Mouse (Mus musculus): ENCODE results near the gene Pglyrp1. TPM values are rescaled to one million over a fixed set of nuclear protein-coding genes. Genes with fewer than 3 reads are reported as not detected.

The Pglyrp1 gene
- polyA plus RNA-seq, 1 experiment from 2014 or later, result 8.9 TPM

Other genes with a start within 250 kb of the Pglyrp1 start
- gene Psg21, start 214.6 kb upstream of the Pglyrp1 start, polyA plus RNA-seq (2016; fragmentation: Nextera tagmentation; extraction: Ambion mirVana), result not detected in 2 replicates
- gene Psg20, start 185.1 kb upstream of the Pglyrp1 start, polyA plus RNA-seq (2016; fragmentation: Nextera tagmentation; extraction: Ambion mirVana), result not detected in 2 replicates
- 0.06 TPM in 1 of 2 replicates, not detected in the other for gene Psg22, start 153.2 kb upstream of the Pglyrp1 start, polyA plus RNA-seq (2016; fragmentation: Nextera tagmentation; extraction: Ambion mirVana)
- gene Psg19, start 72.8 kb upstream of the Pglyrp1 start, polyA plus RNA-seq (2016; fragmentation: Nextera tagmentation; extraction: Ambion mirVana), result not detected in 2 replicates
- gene Psg17, start 49.7 kb upstream of the Pglyrp1 start, polyA plus RNA-seq (2016; fragmentation: Nextera tagmentation; extraction: Ambion mirVana), result 0.06 TPM in 1 of 2 replicates, not detected in the other
- 0.07 and 0.10 TPM in 2 replicates for gene Mill2, start 31.4 kb upstream of the Pglyrp1 start, polyA plus RNA-seq (2016; fragmentation: Nextera tagmentation; extraction: Ambion mirVana)
- 16.8 and 18.3 TPM in 2 replicates for gene Ccdc61, start 39.1 kb downstream of the Pglyrp1 start, polyA plus RNA-seq (2016; fragmentation: Nextera tagmentation; extraction: Ambion mirVana)
- gene Nova2, start 54.6 kb downstream of the Pglyrp1 start, polyA plus RNA-seq (2016; fragmentation: Nextera tagmentation; extraction: Ambion mirVana), result 0.13 and 0.16 TPM in 2 replicates
- not detected in 2 replicates for gene Nanos2, start 116.1 kb downstream of the Pglyrp1 start, polyA plus RNA-seq (2016; fragmentation: Nextera tagmentation; extraction: Ambion mirVana)
- gene Mypop, start 119.9 kb downstream of the Pglyrp1 start, polyA plus RNA-seq (2016; fragmentation: Nextera tagmentation; extraction: Ambion mirVana), result 1.3 and 1.7 TPM in 2 replicates
- 20.1 and 22.3 TPM in 2 replicates for gene Irf2bp1, start 132.7 kb downstream of the Pglyrp1 start, polyA plus RNA-seq (2016; fragmentation: Nextera tagmentation; extraction: Ambion mirVana)
- gene Foxa3, start 152.2 kb downstream of the Pglyrp1 start, polyA plus RNA-seq (2016; fragmentation: Nextera tagmentation; extraction: Ambion mirVana), result 25.3 and 26.6 TPM in 2 replicates
- 30.3 and 33.3 TPM in 2 replicates for gene Sympk, start 153.0 kb downstream of the Pglyrp1 start, polyA plus RNA-seq (2016; fragmentation: Nextera tagmentation; extraction: Ambion mirVana)
- not detected in 2 replicates for gene Rsph6a, start 183.4 kb downstream of the Pglyrp1 start, polyA plus RNA-seq (2016; fragmentation: Nextera tagmentation; extraction: Ambion mirVana)
- 7.4 and 7.9 TPM in 2 replicates for gene Dmwd, start 204.9 kb downstream of the Pglyrp1 start, polyA plus RNA-seq (2016; fragmentation: Nextera tagmentation; extraction: Ambion mirVana)
- gene Dmpk, start 212.5 kb downstream of the Pglyrp1 start, polyA plus RNA-seq (2016; fragmentation: Nextera tagmentation; extraction: Ambion mirVana), result 8.5 and 9.8 TPM in 2 replicates
- gene Six5, start 223.3 kb downstream of the Pglyrp1 start, polyA plus RNA-seq (2016; fragmentation: Nextera tagmentation; extraction: Ambion mirVana), result 1.8 TPM in 2 replicates
- gene Gm4969, start 247.0 kb downstream of the Pglyrp1 start, polyA plus RNA-seq (2016; fragmentation: Nextera tagmentation; extraction: Ambion mirVana), result 0.55 and 0.66 TPM in 2 replicates
- gene Fbxo46, start 248.5 kb downstream of the Pglyrp1 start, polyA plus RNA-seq (2016; fragmentation: Nextera tagmentation; extraction: Ambion mirVana), result 8.1 and 10.1 TPM in 2 replicates

Data from liver, embryonic 12.5 days (tissue).